Mouse (Mus musculus) heart, postnatal 0 days (tissue): ENCODE results near the gene Atxn7l3.

Source experiments
- CTCF ChIP-seq: IDR thresholded peaks from 2 replicates; pipeline ENCODE4 v1.5.1; 2016; ENCODE audit warnings: antibody characterized with exemption, control low read depth, low read depth
- EP300 ChIP-seq: IDR thresholded peaks from 2 replicates; pipeline ENCODE4 v1.6.1; 2016; ENCODE audit warnings: antibody characterized with exemption, low read depth

DNA sequence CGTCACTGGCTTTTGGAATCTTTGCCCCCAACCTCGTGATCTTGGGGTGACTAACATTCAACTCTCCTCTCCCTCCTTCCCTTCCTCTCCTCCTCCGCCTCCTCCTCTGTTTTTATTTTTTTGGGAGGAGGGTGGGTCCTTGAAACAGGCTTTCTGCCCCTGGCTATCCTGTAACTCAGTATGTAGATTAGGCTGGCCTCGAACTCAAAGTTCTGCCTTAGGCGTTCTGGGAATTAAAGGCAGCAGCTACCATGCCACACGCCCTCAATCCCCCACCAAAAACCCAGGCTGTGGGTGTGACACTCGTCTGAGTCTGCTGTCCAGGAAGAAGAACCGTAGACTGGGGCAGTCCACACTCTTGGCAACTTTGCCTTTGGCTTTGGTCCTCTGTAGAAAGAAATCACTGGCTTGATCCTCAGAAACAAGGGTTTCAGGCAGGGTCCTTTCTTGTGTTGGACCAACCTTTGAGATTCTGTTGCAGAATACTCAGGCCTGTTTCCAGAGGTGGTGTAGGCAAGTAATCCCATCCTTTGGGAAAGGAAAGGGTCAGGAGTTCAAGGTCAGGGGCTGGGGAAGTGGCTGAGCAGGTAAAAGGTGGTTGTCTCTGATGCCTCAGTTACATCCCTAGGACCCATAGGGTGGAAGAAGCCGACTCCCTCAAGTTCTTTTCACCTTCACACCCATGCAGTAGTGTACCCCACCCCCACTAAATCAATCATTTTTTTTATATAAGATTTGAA, 46.9 kb downstream of the Atxn7l3 start:
- no peak for TF ChIP-seq EP300
- TF ChIP-seq CTCF: no peak
